Mouse (Mus musculus) ZHBTc4 (cell line): ENCODE data around the gene Frmd8.

ENCODE experiments used
- DNase-seq: peaks from one replicate; pipeline ENCODE4 v3.0.0-alpha.2; 2011; ENCODE audit warnings: low read depth, low spot score

Frmd8 gene

DNA sequence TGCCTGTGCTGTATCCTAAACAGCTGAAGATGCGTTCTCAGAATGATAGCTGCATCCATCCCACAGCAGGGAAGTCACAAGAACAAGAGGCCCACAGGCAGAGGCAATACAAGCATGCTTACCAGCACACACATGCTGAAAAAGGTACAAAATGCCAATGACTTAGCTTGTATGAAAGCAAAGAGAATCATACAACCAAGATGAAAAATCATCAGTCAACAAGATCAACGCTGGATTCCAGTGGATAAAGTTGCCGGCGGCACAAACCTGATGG is 36.2 kb downstream of the Frmd8 start:
- DNase-seq = no peak

DNA sequence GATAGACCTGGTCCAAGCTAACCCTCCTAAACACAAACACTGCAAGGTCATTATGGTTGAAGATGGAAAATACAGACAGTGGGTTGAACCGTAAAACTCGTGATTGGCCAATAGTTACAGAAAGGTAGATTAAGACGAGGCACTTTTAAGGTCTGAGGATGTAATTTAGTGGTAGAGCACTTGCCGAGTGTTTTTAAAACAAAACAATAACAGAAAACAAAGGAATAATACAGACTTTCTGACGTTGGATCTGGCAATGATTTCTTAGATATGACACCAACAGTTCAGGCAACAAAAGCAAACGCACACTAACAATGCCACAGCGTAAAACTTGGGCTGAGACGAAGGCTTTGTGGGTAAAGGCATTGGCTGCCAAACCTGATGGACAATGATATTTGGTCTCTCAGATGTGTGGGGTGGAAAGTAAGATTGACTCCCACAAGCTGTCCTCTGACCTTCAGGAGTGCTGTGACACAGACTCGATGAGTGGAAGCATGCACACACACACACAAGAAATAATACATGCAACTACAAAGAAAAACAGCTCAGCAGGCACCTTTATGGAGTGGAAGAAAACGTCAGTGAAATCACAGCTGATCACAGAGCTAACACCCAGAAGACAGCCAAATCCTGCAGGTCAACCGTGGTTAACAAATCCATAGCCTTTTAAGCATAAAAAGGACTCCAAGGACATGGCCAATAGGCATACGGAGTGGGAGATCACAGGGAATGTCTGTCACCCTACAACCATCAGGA is 36.8 kb downstream of the Frmd8 start:
- DNase-seq = no peak

DNA sequence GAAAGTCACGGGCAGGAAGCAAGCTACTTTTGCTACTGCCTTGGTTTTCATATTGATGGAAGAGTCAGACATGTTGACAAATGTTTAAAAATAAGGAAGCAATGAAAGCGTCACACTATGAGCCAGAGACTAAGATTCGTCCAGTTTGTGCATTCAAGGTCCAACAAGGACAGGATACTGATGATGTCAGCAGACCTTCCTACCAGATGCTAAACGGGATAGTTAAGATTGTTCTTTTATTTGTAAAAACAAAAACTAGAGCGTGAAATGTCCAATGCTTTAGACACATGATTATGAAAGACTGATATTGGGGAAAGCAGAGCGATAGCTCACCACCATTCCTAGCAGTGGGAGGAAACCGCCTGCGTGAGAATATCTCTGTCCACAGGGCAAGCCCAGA is 37.5 kb downstream of the Frmd8 start:
- DNase-seq = no peak

DNA sequence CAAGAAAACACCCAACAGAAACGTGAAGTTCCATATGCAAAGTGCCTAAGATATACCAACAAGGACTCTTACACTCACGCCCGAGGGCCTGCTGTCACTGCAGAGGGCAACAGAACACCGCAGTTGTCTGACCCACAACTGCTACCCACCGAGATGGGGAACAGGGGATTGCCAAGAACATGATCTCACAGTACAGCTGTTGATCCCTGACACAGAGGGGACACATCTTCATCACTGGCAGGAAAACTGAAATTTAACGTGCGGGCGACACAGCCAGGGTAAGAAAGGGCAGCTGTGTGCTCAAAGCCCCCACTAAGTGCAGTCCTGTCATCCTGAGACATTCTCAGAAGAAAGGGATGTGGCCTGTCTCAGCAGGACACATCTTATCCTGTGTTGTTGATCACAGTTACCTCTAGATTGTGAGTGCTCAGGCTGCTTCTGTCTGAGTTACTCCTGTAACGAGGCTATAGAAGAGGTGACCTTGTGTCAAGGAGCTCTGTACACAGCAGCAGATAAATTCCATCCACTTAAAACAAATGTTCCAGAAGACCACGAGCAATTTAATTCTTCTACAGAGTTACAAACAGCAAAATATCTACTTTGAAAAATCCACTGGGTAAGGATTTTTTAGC is 38.0 kb downstream of the Frmd8 start:
- no peak for DNase-seq

DNA sequence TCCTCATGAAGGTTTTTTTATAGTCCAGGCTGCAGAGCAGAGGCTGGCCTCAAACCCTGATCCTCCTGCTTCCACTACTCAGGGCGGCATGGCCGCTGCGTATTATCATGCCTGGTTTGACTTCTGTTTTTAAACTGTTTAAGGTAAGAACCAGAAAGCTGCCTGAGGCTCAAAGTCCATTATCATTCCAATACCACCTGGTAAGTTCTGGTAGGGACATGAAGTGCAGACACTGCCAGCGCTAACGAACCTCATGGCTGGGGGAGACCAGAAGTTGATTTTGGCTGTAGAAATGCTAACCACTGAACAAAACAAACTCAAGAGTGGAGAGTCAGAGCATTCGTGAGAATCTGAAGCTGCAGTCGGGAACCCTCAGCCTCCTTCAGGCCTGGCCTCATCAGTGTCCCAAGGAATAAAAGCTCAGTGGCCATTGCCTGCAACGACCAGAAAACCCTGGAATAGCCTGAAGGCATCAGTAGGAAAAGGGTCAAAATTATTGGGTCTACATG is 39.1 kb downstream of the Frmd8 start:
- DNase-seq = no peak

DNA sequence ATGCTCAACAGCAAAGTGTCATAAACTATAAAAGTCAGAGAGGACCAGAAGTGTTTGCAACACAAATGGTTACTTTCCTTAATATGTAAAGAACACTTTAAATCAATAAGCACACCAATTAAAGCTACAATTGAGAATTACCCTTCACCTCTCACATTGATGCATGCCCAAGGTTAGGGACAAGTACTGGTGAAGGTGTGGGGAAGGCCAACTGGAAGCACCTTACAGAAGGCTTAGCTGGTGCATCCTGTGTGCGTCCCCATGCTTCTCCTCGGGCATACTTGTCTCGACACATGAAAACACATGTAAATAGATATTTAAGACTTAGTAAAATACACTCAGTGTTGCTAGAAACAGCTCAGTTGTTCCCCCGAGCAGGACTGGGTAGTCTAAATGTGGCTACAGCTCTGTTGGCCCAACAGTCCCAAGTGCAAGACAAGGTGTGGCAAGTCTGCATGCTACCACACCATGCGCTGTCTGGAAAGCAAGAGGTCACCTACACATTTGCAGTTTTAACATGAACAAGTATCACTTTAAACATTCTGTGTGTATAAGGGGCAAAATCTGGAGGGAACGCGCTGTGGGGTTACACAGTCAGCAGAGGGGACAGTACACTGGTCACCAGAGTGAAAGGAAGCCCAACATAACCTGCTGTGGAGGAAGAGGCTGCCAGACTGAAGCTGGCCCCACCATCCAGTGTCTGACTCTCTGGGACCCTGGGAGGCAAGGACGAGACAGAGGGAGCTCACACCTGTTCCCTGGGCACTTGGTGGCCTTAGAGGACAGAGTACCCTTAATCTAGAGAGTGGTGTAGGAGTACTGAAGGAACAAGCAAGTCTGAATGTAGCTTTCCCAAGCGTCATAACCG is 39.8 kb downstream of the Frmd8 start:
- DNase-seq = no peak

DNA sequence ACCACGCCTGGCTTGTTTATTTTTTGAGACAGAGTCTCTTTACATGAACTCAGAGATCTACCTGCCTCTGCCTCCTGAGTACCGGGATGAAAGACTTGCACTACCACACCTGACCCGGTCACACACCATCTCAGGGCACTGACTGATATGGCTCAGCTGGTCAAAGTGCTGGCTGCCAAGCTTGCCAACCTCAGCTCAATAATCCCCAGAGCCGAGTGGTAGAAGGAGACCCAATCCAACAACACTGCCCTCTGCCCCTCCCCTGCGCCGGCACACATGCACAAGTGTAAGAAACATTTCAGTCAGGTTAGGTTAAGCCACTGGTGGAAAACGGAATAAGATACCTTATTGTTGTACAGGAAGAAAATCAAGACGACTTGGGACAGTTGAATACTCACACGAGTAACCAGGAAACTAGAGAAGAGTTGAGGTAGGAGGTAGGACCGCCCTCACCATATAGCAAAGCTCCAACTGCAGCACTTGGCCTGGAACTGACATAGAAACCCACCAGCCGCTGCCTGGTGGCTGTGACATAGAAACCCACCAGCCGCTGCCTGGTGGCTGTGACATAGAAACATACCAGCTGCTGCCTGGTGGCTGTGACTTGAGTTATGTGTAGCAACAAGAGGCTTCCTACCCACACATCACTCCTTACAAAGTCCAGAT is 40.7 kb downstream of the Frmd8 start:
- DNase-seq = no peak

DNA sequence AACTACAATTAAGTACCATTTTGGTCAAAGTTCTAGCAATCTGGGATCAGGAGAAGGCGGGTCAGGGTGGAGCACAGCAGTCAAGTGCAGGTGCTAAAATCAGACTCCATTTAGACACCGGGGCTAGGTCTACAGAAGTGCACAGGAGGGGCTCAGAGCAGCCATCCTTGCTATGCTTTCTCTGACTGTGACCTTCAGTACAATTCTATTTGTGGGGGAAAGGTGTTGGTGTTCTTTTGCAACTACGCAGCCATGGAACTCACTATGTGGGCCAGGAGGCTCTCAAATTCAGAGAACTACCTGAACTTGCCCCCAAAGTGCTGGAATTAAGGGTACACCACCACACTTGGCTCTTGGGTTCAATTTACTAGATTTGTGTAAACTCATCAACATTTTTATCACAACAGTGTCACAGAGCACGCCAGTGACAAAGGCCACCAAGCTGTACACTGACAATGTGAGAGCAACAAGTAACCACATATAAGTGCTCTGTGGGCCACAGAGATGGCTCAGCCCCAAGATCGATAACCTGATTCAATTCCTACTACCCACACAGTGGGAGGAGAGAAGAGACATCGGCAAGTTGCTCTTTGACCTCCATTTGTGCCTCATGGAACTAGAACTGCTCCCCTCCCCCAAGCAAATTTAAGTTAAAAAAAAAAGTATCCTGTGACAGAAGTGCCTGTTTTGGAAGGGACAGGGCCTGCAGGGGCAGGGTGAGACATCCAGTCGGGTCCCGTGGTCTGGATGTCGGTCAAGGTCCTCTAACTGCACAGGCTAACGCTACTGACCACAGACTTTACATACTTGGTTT is 41.6 kb downstream of the Frmd8 start:
- DNase-seq = no peak

DNA sequence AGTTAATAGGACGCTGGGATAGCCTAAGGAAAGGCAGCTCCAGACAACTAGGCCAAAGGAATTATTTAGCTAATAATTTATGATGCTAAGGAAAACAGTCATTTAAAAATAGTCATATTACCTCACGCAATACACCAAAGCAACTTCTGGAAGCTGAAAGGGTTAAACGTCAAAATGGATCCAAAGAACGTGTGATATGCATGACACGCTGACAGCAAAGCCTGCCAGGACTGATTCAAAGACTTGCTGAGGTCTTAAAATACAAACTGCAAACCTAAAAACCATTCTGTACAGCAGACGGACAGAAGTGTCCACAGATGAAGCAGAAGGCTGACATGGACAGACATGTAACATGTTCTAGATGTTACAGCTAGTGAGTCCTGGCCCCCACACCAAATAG is 42.7 kb downstream of the Frmd8 start:
- DNase-seq = no peak

DNA sequence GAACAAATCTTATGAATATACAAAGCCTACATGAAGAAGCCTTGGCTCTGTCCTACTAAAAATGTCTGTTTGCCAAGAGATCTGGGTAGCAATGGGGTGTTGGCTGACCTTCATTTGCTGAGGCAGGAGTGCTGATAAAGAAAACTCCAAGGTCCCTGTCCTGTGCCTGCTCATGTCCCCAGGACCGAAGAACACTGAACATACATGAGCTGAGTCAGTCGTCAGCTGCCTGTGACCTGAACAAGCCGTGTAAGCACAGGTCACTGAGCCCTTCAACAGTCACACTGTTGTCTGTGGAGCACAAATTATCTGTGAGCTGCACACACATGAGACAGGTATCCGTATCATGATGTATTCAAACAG is 43.1 kb downstream of the Frmd8 start:
- no peak for DNase-seq

DNA sequence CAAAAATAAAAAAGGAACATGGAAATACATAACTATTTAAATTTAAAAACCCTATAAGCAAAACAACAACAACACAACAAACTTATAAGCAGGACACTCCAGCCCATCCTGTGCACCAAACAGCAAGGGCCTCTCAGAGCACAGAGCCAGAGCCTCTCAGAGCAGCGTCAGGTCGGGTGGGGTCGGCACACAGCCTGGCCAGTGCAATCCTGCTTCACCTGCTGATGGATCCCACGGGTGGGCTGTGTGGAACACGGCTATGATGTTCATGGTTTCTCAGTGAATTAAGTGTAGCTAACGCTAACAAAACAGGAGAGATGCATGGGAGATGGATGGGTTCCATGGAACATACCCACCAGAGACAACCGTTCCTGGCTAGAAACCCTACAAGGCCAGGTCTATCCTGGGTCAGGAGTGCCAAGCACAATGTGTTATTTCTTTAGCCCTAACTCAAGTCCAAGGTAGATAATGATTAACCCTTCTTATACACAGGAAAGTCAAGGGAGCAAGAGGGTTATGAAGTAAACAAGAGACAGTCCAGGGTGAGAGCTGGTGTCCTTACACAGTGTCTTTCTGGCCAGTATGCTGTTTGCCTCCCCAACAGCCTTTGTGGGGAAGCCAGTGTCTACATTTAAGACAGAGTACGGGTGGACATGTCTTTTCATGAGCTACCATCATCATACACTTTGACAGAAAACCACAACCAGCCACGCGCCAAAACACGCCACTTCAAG is 43.7 kb downstream of the Frmd8 start:
- DNase-seq = no peak

DNA sequence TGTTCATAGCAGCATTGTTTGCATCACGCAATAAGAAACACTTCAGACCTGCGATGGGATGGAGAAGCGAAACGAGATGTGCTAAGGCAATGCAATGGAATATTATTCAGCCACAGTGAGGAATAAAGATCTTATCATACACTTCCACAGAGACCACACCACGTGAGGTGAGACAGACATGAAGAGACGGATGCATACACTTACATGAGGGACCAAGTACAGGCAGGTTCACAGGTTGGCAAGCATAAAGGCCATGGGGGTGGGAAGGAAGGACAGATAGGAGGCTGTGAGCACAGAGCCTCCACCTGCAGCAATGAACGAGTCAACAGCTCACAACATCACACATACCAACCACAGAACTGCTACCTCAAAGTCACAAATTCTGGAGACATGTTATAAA is 44.3 kb downstream of the Frmd8 start:
- DNase-seq = no peak

DNA sequence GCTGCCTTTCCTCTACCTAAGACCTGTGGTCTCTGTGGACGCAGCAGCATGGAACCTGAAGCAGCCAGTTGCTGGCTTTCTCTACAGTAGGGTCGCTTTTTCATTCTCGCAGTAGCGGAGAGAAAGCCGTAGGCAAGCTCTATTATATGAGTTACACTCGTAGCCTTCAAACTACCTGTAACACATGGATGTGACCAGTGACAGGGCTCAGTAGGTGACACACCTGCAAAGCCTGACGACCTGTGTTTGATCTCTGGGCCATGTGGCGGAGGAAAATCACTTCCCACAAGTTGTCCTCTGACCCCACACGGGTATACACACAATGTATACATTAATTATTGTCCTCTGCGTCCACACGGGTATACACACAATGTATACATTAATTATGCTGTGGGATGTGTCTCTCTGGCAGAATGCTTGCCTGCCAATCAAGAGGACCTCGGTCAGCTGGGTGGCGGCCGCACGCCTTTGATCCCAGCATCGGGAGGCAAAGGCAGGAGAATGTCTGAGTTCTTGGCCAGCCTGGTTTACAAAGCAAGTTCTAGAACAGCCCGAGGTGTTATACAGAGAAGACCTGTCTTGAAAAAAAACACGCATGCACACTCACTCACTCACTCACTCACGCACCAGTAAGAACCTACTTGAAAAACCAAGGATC is 45.0 kb downstream of the Frmd8 start:
- no peak for DNase-seq

DNA sequence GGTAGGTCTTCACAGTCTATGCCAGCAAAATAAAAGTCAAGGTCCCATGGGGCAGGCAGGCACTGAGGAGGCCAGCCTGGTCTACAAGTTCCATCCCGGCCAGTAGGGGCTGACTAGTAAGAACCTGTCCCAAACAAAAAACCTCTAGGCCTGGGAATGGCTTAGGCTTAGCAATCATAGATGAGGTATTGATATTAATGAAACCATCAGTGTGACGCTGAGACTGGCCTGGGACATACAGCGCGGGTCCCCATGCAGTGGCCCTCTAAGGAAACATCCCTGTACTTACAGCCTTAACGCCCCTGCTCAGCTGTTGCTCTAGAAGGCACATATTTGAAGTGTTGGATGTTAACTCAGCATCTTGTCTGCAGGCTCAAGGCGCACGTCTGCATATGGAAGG is 46.2 kb downstream of the Frmd8 start:
- no peak for DNase-seq

DNA sequence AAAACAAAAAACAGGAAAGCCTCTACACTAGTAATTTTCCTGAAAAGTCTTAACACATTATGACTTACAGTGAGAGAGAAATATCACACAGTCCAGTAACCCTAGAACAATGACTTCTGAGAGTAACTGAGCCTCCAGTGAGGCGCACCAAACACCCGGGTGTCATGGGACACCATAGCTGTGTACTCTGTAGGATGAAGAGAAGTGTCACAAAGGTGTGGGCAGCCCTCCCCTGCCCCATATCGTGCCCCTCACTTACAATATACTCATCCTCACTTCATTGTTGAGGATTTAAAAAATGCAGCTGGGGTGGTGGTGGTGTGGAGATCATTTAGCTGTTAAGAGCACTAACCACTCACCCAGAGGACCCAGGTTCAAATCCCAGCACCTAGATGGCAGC is 46.9 kb downstream of the Frmd8 start:
- DNase-seq = no peak

DNA sequence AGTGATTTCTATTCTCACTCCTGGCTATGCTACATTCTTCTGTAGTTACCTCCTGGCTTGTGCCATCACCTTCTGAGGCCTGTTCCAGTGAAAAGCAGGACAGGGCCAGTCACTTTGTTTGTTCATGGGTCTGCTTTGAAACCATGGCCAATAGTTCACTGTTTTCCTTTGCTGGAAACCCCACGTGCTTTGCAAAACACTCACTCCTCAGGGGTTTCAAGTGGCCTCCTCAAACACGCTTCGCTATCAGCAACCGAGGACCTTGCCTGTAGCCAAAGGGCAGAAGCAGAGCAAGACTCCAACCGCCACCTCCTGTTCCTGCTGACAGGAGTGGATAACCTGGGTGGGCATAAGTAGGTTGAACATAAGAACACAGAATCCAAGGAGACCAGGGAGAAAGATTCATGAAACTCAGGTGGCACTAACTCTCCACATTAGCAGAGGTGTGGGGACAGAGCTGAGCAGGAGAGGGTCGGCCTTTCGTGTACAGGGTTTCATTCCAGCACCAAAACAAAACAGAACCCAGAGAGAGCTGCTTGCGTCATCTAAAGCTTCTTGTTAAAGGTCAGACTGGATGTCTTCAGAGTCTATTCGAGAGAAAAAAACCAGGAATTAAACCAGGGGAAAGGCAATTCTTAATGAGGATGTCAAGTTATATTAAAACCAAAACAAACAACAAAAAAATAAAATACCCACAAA is 47.5 kb downstream of the Frmd8 start:
- DNase-seq = no peak

DNA sequence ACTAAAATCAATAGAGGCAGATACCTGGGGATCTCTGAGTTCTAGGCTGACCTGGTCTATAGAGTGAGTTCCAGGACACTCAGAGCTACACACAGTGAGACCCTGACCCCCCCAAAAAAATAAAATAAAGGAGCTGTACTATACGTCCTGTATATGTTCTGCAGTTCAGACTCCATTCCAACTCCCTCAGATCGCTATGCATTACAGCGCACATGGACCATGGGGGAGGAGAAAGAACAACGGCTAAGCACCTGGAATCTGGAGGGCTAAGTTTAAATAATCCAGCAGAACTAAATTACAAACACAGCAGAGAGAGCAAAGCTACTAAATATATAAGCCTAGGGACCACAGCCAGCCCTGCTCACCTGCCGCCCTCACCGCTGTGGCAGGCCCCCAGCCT is 48.0 kb downstream of the Frmd8 start:
- DNase-seq = no peak

DNA sequence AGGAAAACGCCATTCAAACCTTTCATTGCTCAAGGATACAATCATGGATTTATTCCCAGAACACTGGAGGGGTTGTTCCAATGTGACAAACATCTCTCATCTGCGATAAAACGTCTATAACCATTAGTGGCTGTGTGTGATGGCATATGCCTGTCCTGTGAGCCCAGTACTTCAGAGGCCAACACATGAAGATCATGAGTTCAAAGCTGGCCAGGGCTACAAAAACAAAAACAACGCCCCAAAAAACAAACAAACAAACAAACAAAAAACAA is 48.4 kb downstream of the Frmd8 start:
- no peak for DNase-seq

DNA sequence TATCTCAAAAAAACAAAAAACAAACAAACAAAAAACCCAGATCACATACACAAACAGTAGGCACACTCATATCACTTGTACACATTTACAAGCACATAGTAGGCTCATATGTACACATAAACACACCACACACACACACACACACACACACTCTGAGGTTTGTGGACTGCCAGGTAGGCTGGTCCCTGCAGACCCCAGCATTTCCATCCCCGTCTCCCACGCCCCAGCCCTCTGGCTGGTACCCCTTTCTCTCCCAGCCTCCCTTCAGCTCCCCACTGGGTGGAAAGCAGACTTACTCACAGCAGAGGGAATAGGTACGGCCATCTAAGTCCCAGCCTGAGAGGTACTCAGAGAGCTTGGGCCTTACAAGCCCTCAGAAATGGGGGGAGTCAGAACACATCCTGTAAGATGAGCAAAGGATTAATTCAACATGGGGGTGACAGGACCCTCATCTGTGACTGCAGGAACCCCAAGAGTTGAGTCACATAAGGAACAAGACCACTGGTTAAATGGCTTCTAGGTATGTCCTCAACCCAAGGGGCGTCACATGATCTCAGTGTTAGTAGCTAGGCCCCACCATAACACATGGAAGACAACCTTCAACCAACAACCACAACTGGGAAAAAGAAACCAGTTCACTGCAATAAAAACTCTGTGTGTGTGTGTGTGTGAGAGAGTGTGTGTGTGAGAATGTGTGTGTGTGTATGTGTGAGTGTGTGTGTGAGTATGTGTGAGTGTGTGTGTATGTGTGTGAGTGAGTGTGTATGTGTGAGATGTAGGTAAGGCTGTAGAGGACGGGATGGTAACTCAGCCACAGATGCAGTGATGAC is 49.0 kb downstream of the Frmd8 start:
- no peak for DNase-seq
